Mouse (Mus musculus) cortical plate, adult 2 months (tissue): ENCODE results near the gene Klc3.
A peak's percentile ranks its signal among the peaks of the same experiment; 100 is the strongest.

Source experiments
- CTCF ChIP-seq: fragments of 200-500 bp; IDR thresholded peaks from 2 replicates; pipeline ENCODE4 v1.5.1; 2011; ENCODE audit warnings: mild to moderate bottlenecking, control low read depth, low read length; ENCODE audit not compliant: insufficient read depth; ENCODE audit errors: extremely low read depth
- POLR2A ChIP-seq: fragments of 200-500 bp; IDR thresholded peaks from 2 replicates; pipeline ENCODE4 v1.6.1; 2011; ENCODE audit warnings: mild to moderate bottlenecking, low read length, control low read depth; ENCODE audit not compliant: insufficient read depth; ENCODE audit errors: extremely low read depth

DNA sequence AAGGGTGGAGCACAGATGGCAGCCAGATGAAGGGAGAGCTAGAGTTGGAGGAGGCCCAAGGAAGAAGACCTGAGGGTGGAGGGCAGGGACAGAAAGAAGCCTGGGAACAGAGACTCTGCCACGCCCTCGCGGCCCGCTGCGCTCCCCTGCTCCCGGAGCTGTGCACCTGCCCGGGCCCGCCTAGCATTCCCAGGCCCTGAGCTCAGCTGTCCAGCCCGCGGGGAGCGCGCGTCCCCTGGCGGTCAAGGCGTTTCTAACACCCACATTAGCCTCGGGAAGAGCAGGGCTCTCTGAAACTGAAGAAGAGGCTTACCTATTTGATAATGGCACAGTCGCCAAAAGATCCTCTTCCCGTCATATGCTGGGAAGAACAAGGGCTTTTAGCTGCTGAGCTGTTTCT lies 40.0 kb downstream of the Klc3 start:
- TF ChIP-seq CTCF, result peak; percentile 61
- TF ChIP-seq POLR2A, result no peak
